Comparison of ENCODE assay signal across 26 mouse cellular contexts in the genomic region with DNA sequence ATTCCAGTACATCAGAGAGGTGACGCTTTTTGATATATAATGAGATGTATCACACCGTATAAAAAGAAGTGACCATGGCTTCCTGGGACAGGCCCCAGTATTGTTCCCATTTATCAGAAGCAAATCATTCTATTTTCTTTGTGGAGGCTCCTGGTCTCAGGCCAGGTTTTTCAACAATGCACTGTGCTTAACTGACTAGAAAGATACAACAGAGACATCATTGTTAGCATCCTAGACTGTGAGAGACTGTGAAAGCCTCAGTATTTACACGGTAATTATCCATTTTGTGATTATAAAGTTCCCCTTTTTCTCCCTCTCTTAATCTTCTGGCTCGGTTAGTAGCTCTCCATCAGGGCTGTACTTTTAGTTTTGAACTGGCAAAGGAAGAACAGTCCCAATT.
DNase-seq lines count a peak whose midpoint lies in the region; ATAC-seq and TF ChIP-seq lines count a peak whose summit lies in the region.
"Had no signal": no experiment of that assay in that cellular context is flagged by ENCODE, and none has a peak within 500 bp of the region (broad histone marks: within the 10 kb centered on the region; RNA-seq: fewer than 3 reads in every experiment).

No protein-coding gene starts in this region.

- no peaks in the 10 kb centered on the region for H3K27me3 ChIP-seq in midbrain, embryonic 16.5 days (ENCODE audit: control insufficient read depth, insufficient read depth, low read depth, low read length)
- H3K27me3 ChIP-seq: embryonic facial prominence, embryonic 12.5 days; heart, embryonic 13.5 days; hindbrain, embryonic 15.5 days; limb, embryonic 13.5 days; liver, embryonic 12.5 days; neural tube, embryonic 13.5 days had no signal

- ATAC-seq in midbrain, embryonic 16.5 days, result peak; percentile 58; the same call in 1 of the 2 replicates
- ATAC-seq: intestine, embryonic 16.5 days; liver, embryonic 12.5 days had no signal

- H3K27ac ChIP-seq in layer of hippocampus, adult 2 months, result no peak overlapping the region; the same call in 1 of the 2 replicates
- no peak overlapping the region for H3K27ac ChIP-seq in midbrain, embryonic 16.5 days (ENCODE audit: low read length)
- H3K27ac ChIP-seq: embryonic facial prominence, embryonic 12.5 days; heart, adult 2 months; heart, embryonic 13.5 days; hindbrain, embryonic 15.5 days; limb, embryonic 13.5 days; liver, embryonic 12.5 days; neural tube, embryonic 13.5 days had no signal

- H3K9me3 ChIP-seq in midbrain, embryonic 16.5 days (replicated peaks; ENCODE audit: control insufficient read depth, low read length, poor library complexity, severe bottlenecking), result no peaks in the 10 kb centered on the region
- H3K9me3 ChIP-seq: embryonic facial prominence, embryonic 12.5 days; heart, embryonic 13.5 days; hindbrain, embryonic 15.5 days; limb, embryonic 13.5 days; liver, embryonic 12.5 days; neural tube, embryonic 13.5 days had no signal

- no peak overlapping the region for H3K9ac ChIP-seq in midbrain, embryonic 16.5 days (ENCODE audit: low read depth, low read length)
- H3K9ac ChIP-seq: embryonic facial prominence, embryonic 12.5 days; heart, embryonic 13.5 days; hindbrain, embryonic 15.5 days; limb, embryonic 13.5 days; liver, embryonic 12.5 days; neural tube, embryonic 13.5 days had no signal

- no peak overlapping the region for H3K4me2 ChIP-seq in midbrain, embryonic 16.5 days (ENCODE audit: low read length)
- H3K4me2 ChIP-seq: embryonic facial prominence, embryonic 12.5 days; heart, embryonic 13.5 days; hindbrain, embryonic 15.5 days; limb, embryonic 13.5 days; liver, embryonic 12.5 days; neural tube, embryonic 13.5 days had no signal

- 40% methylated on average over 4 of the region's 4 CpGs for WGBS in midbrain, embryonic 16.5 days

- peak; percentile 0 for DNase-seq in embryo, embryonic 10.5 days (ENCODE audit: low spot score)
- no peak for DNase-seq in embryo, embryonic 9.5 days (ENCODE audit: extremely low spot score)
- DNase-seq in layer of hippocampus, adult 11-12 months (ENCODE audit: low spot score), result peak; percentile 2
- no peak for DNase-seq in layer of hippocampus, adult 2 months (ENCODE audit: low spot score in 2 of 2)
- DNase-seq in brain, embryonic 14.5 days (ENCODE audit: low read depth), result peak; percentile 64
- DNase-seq in adrenal gland, adult 8-10 months, result no peak
- DNase-seq in frontal cortex, postnatal 25 days (ENCODE audit: low spot score in 2 of 2), result no peak
- DNase-seq: adrenal gland, postnatal 25 days; cerebellum, adult 11 months; cerebellum, postnatal 10 days; gastrocnemius, postnatal 36 days; heart, adult 2 months; heart, postnatal 14 days; kidney, adult 9 months; kidney, postnatal 25 days; lung, adult 18-20 months; lung, postnatal 10 days; thymus, adult 2 months had no signal

- TF ChIP-seq CTCF in layer of hippocampus, adult 2 months (conservative IDR thresholded peaks at IDR 0.05), result no peak
- TF ChIP-seq CTCF in brain, embryonic 14.5 days (IDR thresholded peaks at IDR 0.05; ENCODE audit: borderline replicate concordance, extremely low read depth, insufficient read depth, insufficient read length), result no peak

- H3K36me3 ChIP-seq in midbrain, embryonic 16.5 days (ENCODE audit: control insufficient read depth, insufficient read depth, low read length), result no peaks in the 10 kb centered on the region
- H3K36me3 ChIP-seq: embryonic facial prominence, embryonic 12.5 days; heart, embryonic 13.5 days; hindbrain, embryonic 15.5 days; limb, embryonic 13.5 days; liver, embryonic 12.5 days; neural tube, embryonic 13.5 days had no signal

- H3K4me3 ChIP-seq in layer of hippocampus, adult 2 months, result no peak overlapping the region
- no peak overlapping the region for H3K4me3 ChIP-seq in midbrain, embryonic 16.5 days (ENCODE audit: low read depth, low read length)
- H3K4me3 ChIP-seq: embryonic facial prominence, embryonic 12.5 days; heart, adult 2 months; heart, embryonic 13.5 days; hindbrain, embryonic 15.5 days; limb, embryonic 13.5 days; liver, embryonic 12.5 days; neural tube, embryonic 13.5 days had no signal

- H3K4me1 ChIP-seq in midbrain, embryonic 16.5 days (ENCODE audit: control insufficient read depth, insufficient read depth, low read length), result no peaks in the 10 kb centered on the region
- H3K4me1 ChIP-seq: embryonic facial prominence, embryonic 12.5 days; heart, embryonic 13.5 days; hindbrain, embryonic 15.5 days; limb, embryonic 13.5 days; liver, embryonic 12.5 days; neural tube, embryonic 13.5 days had no signal

- TF ChIP-seq POLR2A in brain, embryonic 14.5 days (IDR thresholded peaks at IDR 0.05; ENCODE audit: borderline replicate concordance, extremely low read depth, insufficient read depth, insufficient read length, poor library complexity, severe bottlenecking), result no peak

Comparison
In these comparisons a context has a peak if more than half of its experiments do, and no peak if none do; other contexts are left out.
1. DNase-seq: peak in embryo, embryonic 10.5 days (single experiment), layer of hippocampus, adult 11-12 months (single experiment) and brain, embryonic 14.5 days (single experiment); none in embryo, embryonic 9.5 days (single experiment), layer of hippocampus, adult 2 months (0 of 2), adrenal gland, adult 8-10 months (single experiment) and frontal cortex, postnatal 25 days (0 of 2).